Mouse (Mus musculus): ENCODE data around the gene Pglyrp2. TPM values are rescaled to one million over a fixed set of nuclear protein-coding genes. Genes with fewer than 3 reads are reported as not detected.

The Pglyrp2 gene
- polyA plus RNA-seq, 1 experiment from 2014 or later, result not detected

GRCm38 (mm10) chr17:32396266-32396665 is 27.7 kb downstream of the Pglyrp2 start:
- no peaks in the 10 kb centered on the region for H3K36me3 ChIP-seq
- H3K27ac ChIP-seq, result no peak overlapping the region
- peak overlapping the region; percentile 31 for H3K4me3 ChIP-seq (replicated peaks)
- peaks cover 17% of the 10 kb centered on the region for H3K4me1 ChIP-seq
- ATAC-seq (replicated peaks; ENCODE audit: low FRiP score), result peak; percentile 36; the same call in 1 of the 2 replicates
- WGBS, result 4% methylated on average over 35 of the region's 37 CpGs
- H3K4me2 ChIP-seq, result peak overlapping the region; percentile 60
- no peak overlapping the region for H3K9ac ChIP-seq
- H3K27me3 ChIP-seq, result peaks cover 83% of the 10 kb centered on the region
- H3K9me3 ChIP-seq (replicated peaks), result no peaks in the 10 kb centered on the region

GRCm38 (mm10) chr17:32393944-32394343 is 30.0 kb downstream of the Pglyrp2 start:
- Histone ChIP-seq H3K36me3 (no peaks in the 10 kb centered on the region), H3K27ac (no peak overlapping the region), H3K9me3 (replicated peaks) (no peaks in the 10 kb centered on the region), H3K4me1 (peaks cover 17% of the 10 kb centered on the region), H3K4me3 (replicated peaks) (no peak overlapping the region), H3K4me2 (no peak overlapping the region), H3K9ac (no peak overlapping the region), H3K27me3 (peaks cover 87% of the 10 kb centered on the region)
- no peak for ATAC-seq (replicated peaks; ENCODE audit: low FRiP score)
- 89% methylated on average over 10 of the region's 10 CpGs for WGBS

GRCm38 (mm10) chr17:32389101-32389659 is 34.8 kb downstream of the Pglyrp2 start, which contains the start of gene Wiz:
Gene Wiz, minus strand, starts transcription at chr17:32389439.
- Histone ChIP-seq H3K4me1 (peaks cover 30% of the 10 kb centered on the region), H3K4me2 (peak within 1 kb of the TSS; percentile 99), H3K36me3 (peaks cover 10% of the 10 kb centered on the region), H3K27me3 (peaks cover 40% of the 10 kb centered on the region), H3K27ac (peak within 1 kb of the TSS; percentile 90), H3K9ac (peak within 1 kb of the TSS; percentile 73), H3K9me3 (replicated peaks) (no peaks in the 10 kb centered on the region), H3K4me3 (replicated peaks) (peak within 1 kb of the TSS; percentile 80)
- WGBS, result under 1% methylated on average over 23 of the region's 44 CpGs
- peak; percentile 90 for ATAC-seq (replicated peaks; ENCODE audit: low FRiP score)

GRCm38 (mm10) chr17:32388370-32389100 is 35.4 kb downstream of the Pglyrp2 start:
- 2% methylated on average over 39 of the region's 39 CpGs for WGBS

GRCm38 (mm10) chr17:32387986-32388369 is 36.0 kb downstream of the Pglyrp2 start:
- Histone ChIP-seq H3K4me1 (peaks cover 30% of the 10 kb centered on the region), H3K9ac (no peak overlapping the region), H3K9me3 (replicated peaks) (no peaks in the 10 kb centered on the region), H3K27me3 (peaks cover 28% of the 10 kb centered on the region), H3K36me3 (peaks cover 22% of the 10 kb centered on the region), H3K27ac (peak overlapping the region; percentile 90), H3K4me2 (peak overlapping the region; percentile 99), H3K4me3 (replicated peaks) (peak overlapping the region; percentile 80)
- peak; percentile 10; the same call in 1 of the 2 replicates for ATAC-seq (replicated peaks; ENCODE audit: low FRiP score)
- WGBS, result 14% methylated on average over 7 of the region's 7 CpGs

More at GRCm38 (mm10) chr17:32388370-32389100, 35.4 kb downstream of the Pglyrp2 start:
- H3K4me2 ChIP-seq, result peak overlapping the region; percentile 99
- ATAC-seq (replicated peaks; ENCODE audit: low FRiP score), result peak; percentile 72
- H3K4me1 ChIP-seq, result peaks cover 30% of the 10 kb centered on the region
- no peaks in the 10 kb centered on the region for H3K9me3 ChIP-seq (replicated peaks)
- H3K9ac ChIP-seq, result peak overlapping the region; percentile 73
- H3K4me3 ChIP-seq (replicated peaks), result peak overlapping the region; percentile 80
- peaks cover 16% of the 10 kb centered on the region for H3K36me3 ChIP-seq
- peak overlapping the region; percentile 90 for H3K27ac ChIP-seq
- peaks cover 33% of the 10 kb centered on the region for H3K27me3 ChIP-seq

GRCm38 (mm10) chr17:32386659-32387432 is 37.1 kb downstream of the Pglyrp2 start:
- Histone ChIP-seq H3K9ac (no peak overlapping the region), H3K36me3 (peaks cover 30% of the 10 kb centered on the region), H3K4me1 (peaks cover 23% of the 10 kb centered on the region), H3K9me3 (replicated peaks) (no peaks in the 10 kb centered on the region), H3K4me2 (no peak overlapping the region), H3K27me3 (peaks cover 16% of the 10 kb centered on the region), H3K27ac (0 out of 2 replicates have a peak overlapping the region, but pooled peaks have one; percentile 18), H3K4me3 (replicated peaks) (no peak overlapping the region)
- no peak for ATAC-seq (replicated peaks; ENCODE audit: low FRiP score)
- 69% methylated on average over 9 of the region's 9 CpGs for WGBS

GRCm38 (mm10) chr17:32383661-32384060 is 40.3 kb downstream of the Pglyrp2 start:
- peaks cover 21% of the 10 kb centered on the region for H3K4me1 ChIP-seq
- H3K4me2 ChIP-seq, result no peak overlapping the region
- ATAC-seq (replicated peaks; ENCODE audit: low FRiP score), result no peak
- peaks cover 31% of the 10 kb centered on the region for H3K36me3 ChIP-seq
- H3K4me3 ChIP-seq (replicated peaks), result no peak overlapping the region
- H3K9me3 ChIP-seq (replicated peaks), result no peaks in the 10 kb centered on the region
- H3K9ac ChIP-seq, result no peak overlapping the region
- H3K27ac ChIP-seq, result no peak overlapping the region
- WGBS, result 84% methylated on average over 5 of the region's 5 CpGs
- H3K27me3 ChIP-seq, result no peaks in the 10 kb centered on the region

GRCm38 (mm10) chr17:32382576-32382975 is 41.4 kb downstream of the Pglyrp2 start:
- Histone ChIP-seq H3K4me2 (no peak overlapping the region), H3K4me3 (replicated peaks) (no peak overlapping the region), H3K9me3 (replicated peaks) (no peaks in the 10 kb centered on the region), H3K27me3 (no peaks in the 10 kb centered on the region), H3K9ac (no peak overlapping the region), H3K36me3 (peaks cover 42% of the 10 kb centered on the region), H3K4me1 (peaks cover 12% of the 10 kb centered on the region), H3K27ac (no peak overlapping the region)
- no peak for ATAC-seq (replicated peaks; ENCODE audit: low FRiP score)
- WGBS, result 94% methylated on average over 7 of the region's 7 CpGs

- WGBS, result 70% methylated on average over 2 of the region's 2 CpGs
- H3K4me2 ChIP-seq, result no peak overlapping the region
- H3K27ac ChIP-seq, result no peak overlapping the region
- H3K9ac ChIP-seq, result no peak overlapping the region
- H3K4me3 ChIP-seq (replicated peaks), result no peak overlapping the region
- H3K36me3 ChIP-seq, result peaks cover 38% of the 10 kb centered on the region
- H3K9me3 ChIP-seq (replicated peaks), result no peaks in the 10 kb centered on the region
- H3K27me3 ChIP-seq, result no peaks in the 10 kb centered on the region
- H3K4me1 ChIP-seq, result peaks cover 13% of the 10 kb centered on the region
- no peak for ATAC-seq (replicated peaks; ENCODE audit: low FRiP score)
These were observed 45.2 kb downstream of the Pglyrp2 start for GRCm38 (mm10) chr17:32378786-32379185.

- Histone ChIP-seq H3K27ac (peak overlapping the region; percentile 10; the same call in 1 of the 2 replicates), H3K36me3 (peaks cover 22% of the 10 kb centered on the region), H3K27me3 (no peaks in the 10 kb centered on the region), H3K9me3 (replicated peaks) (no peaks in the 10 kb centered on the region), H3K9ac (no peak overlapping the region), H3K4me3 (replicated peaks) (no peak overlapping the region), H3K4me1 (peaks cover 13% of the 10 kb centered on the region), H3K4me2 (no peak overlapping the region)
- WGBS, result 77% methylated on average over 9 of the region's 9 CpGs
- 0 out of 2 replicates have a peak, but pooled peaks have one; percentile 36 for ATAC-seq (replicated peaks; ENCODE audit: low FRiP score)
These were observed 46.8 kb downstream of the Pglyrp2 start for GRCm38 (mm10) chr17:32377137-32377536.

- 79% methylated on average over 15 of the region's 15 CpGs for WGBS
- Histone ChIP-seq H3K4me2 (no peak overlapping the region), H3K9ac (no peak overlapping the region), H3K36me3 (peaks cover 22% of the 10 kb centered on the region), H3K4me3 (replicated peaks) (no peak overlapping the region), H3K9me3 (replicated peaks) (no peaks in the 10 kb centered on the region), H3K27me3 (no peaks in the 10 kb centered on the region), H3K4me1 (peaks cover 13% of the 10 kb centered on the region), H3K27ac (0 out of 2 replicates have a peak overlapping the region, but pooled peaks have one; percentile 37)
- no peak for ATAC-seq (replicated peaks; ENCODE audit: low FRiP score)
These were observed 47.5 kb downstream of the Pglyrp2 start for GRCm38 (mm10) chr17:32376475-32376874.

Measured in kidney, embryonic 15.5 days (tissue).